Mouse (Mus musculus) embryo, embryonic 11 days (tissue): ENCODE data around the gene Dnajc28.
"Not testable (repeated sequence)": the region's sequence is repeated elsewhere in the genome, so short reads cannot be mapped to it uniquely, and the experiment has no call there.

Source experiments
- DNase-seq: peaks from one replicate; pipeline ENCODE4 v3.0.0-alpha.2; 2015

Dnajc28 gene

DNA sequence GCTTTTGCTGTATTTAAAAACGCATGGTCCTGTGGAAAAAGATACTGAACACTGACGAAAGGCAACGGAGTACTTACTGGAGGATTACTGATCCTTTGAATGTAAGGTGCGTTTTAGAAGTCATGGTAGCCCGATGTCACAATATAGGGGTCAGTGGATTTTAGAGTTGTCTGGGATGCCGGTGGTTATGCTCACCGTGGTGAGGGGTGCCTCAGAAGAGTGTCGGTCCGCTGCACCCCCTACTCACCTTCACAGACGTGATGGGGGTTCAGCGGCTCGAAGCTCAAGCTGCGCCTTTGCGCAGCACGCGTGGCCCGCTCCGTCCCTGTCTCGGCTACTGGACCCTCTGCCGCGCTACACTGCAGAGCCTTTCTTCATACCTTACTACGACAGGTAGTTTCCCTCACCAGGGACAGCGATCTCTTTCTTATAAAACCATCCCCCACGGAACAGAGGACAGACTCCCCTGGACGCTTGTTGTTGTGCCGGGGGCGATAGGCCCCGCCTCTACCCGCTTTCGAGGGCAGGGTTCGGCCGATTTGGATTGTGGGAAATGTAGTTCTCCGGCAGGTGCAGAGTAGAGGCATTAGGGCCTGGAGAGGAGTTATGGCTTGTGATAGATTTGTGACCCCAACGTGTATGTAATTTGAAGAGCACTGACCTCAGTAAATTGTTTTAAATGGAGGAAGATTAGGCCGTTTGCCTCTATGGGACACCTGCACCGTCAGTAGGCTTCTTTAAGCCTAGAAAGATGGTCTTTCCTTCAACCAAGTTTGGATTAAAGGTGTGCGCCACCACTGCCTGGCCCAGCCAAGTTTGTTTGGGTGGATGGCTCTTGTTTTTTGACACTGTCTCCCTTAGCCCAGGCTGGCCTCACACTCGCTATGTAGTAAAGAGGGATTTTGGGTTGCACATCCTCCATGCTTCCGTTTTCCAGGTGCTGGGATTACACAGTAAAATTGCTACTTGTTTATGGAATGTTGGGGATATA is at the start of gene Dnajc28:
TSS of gene Dnajc28 (minus strand) at position 516 of the 991 bp plus-strand sequence.
- peak; percentile 85 for DNase-seq

- no peak for DNase-seq
These were observed 45.0 kb upstream of the Dnajc28 start for GRCm38 (mm10) chr16:91663795-91664194.

GRCm38 (mm10) chr16:91662336-91662735 is 43.5 kb upstream of the Dnajc28 start:
- DNase-seq: no peak

DNA sequence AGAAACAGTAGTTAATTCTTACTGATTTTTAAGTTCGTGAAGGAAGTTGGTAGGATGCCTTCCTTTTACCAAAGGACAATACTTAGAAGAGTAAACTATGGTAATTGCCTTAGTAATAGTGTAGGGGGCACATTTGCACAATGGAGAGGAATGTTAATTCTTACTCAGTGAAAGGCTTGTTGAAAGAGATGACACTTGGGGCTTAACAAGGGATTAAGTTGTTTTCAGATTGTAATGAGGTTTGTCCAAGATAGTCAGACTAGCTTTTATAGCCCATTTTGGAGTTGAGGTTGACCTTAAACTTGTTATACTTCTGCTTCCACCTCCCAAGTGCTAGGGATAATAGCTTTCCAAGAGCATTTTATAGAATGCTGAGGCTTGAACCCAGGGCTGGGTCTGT is 42.6 kb upstream of the Dnajc28 start:
- no peak for DNase-seq

GRCm38 (mm10) chr16:91659798-91660197 is 41.0 kb upstream of the Dnajc28 start:
- DNase-seq: no peak

DNA sequence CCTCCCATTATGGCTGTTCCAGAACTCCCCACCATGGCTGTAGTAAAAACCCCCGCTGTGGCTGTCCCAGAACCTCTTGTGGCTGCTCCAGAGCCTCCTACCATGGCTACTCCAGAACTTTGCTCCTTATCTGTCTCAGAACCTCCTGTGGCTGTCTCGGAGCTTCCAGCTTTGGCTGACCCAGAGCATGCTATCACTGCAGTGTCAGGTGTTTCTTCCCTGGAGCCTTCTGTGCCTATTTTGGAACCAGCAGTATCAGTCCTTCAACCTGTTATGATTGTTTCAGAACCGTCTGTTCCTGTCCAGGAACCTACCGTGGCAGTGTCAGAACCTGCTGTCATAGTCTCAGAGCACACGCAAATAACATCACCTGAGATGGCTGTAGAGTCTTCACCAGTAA is 39.6 kb upstream of the Dnajc28 start:
- DNase-seq: no peak

DNA sequence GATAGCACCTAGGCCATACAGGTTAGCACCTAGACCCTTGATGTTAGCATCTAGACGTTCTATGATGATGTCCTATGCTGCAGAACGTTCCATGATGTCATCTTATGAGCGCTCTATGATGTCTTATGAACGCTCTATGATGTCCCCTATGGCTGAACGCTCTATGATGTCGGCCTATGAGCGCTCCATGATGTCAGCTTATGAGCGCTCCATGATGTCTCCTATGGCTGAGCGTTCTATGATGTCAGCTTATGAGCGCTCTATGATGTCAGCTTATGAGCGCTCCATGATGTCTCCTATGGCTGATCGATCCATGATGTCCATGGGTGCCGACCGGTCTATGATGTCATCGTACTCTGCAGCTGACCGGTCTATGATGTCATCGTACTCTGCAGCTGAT is 38.5 kb upstream of the Dnajc28 start:
- DNase-seq: no peak

DNA sequence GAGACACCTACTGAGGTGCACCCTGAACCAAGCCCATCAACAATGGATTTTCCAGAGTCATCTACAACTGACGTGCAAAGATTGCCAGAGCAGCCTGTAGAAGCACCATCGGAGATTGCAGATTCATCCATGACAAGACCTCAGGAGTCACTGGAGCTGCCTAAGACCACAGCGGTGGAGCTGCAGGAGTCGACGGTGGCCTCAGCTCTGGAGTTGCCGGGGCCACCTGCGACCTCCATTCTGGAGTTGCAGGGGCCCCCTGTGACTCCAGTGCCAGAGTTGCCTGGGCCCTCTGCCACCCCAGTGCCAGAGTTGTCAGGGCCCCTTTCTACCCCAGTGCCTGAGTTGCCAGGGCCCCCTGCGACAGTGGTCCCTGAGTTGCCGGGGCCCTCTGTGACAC is 36.5 kb upstream of the Dnajc28 start:
- DNase-seq: no peak

- no peak for DNase-seq
These were observed 33.4 kb upstream of the Dnajc28 start for GRCm38 (mm10) chr16:91652191-91652590.

GRCm38 (mm10) chr16:91649781-91650180 is 31.0 kb upstream of the Dnajc28 start:
- DNase-seq: no peak

GRCm38 (mm10) chr16:91649246-91649645 is 30.4 kb upstream of the Dnajc28 start:
- no peak for DNase-seq

DNA sequence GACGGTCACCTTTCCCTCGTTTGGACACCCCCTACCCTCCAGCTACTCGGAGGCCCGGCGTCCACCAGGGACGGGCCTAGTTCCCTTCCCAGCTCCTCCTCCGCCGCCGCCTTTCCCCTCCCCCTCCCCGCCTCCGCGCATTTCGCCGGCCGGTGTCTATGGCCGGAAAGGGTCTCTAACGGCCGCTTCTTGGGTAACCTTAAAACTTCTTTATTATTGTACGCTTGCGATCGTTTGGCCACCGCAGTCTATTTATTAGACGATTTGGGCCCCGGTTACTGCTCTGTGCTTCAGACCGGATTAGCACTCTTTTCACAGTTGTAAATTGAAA is 29.4 kb upstream of the Dnajc28 start:
- peak; percentile 87 for DNase-seq

DNA sequence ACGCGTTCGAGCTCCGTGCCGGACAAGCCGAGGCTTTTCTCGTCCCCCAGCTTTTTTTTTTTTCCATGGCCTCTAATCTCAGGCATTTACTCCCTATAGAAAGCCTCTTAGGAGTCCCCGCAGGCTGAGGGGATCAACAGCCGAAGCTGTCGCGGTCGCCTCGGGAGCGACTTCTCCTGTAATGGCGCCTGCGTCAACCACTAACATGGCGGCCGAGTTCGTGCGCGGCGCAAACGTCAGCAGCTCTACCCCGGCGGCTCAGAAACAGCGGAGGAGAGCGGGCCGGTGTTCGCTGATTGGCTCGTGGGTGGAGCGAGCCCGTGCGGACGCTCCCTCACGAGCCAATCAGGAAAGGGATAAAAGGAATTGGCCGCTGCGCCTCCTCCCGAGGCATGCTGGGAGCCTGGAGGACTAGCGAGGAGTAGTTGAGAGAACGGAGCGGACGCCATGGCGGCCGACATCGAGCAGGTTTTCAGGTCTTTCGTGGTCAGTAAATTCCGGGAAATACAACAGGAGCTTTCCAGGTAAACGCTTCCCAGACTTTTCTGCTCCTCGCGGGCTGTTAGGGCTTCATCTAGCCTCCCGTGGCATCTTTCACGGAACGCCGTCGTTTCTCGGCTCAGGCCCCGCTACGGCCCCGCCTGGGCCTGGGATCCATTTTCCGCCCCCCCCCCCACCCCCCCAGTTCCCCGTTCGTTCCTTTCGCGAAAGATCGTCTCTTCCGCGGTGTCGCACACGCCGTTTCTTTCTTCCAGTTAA is 28.8 kb upstream of the Dnajc28 start, which contains the start of gene Son:
TSS of gene Son (plus strand) at position 46 of the 759 bp plus-strand sequence.
- DNase-seq: peak; percentile 98

DNA sequence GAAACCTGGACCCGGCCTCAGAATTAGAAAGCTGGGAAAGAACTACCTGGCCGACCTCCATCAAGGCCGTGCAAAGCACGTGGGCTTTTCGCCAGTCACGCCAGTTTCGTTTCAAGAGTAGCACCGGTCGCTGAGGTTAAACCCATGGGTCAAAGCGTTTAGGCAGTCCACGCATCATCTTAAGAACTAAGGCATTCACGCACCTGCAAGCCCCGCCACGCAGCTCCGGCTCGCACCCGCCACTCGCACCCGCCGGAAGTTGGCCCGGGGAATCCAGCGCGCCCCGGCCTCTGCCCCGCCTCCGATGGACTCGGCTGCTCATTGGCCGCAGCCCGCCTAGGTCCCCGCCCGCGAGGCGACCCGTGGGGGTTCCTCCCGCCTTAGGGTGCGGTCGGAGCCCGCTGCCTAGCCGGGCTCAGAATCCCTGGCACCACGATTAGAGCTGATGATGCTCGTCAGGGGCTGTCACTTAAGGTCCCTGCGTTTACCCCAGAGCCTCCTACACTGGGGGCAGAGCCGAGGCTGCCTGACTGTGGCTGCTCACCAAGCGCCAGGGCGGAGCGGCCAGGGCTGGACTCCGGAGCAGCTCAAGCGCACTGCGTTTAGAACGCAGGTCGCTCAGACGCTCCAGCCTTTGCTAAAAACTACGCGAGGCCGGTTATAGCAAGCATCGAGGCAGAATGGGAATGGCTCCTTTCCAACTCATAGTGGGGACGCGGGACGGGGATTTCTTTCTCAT is 28.0 kb upstream of the Dnajc28 start, which contains the start of gene Gart:
TSS of gene Gart (minus strand) at position 272 of the 739 bp plus-strand sequence.
- peak; percentile 96 for DNase-seq

GRCm38 (mm10) chr16:91645995-91646602 is 27.3 kb upstream of the Dnajc28 start:
- DNase-seq: peak; percentile 40

- DNase-seq: not testable (repeated sequence)
These were observed 26.6 kb upstream of the Dnajc28 start for GRCm38 (mm10) chr16:91645420-91645819.

GRCm38 (mm10) chr16:91644901-91645300 is 26.1 kb upstream of the Dnajc28 start:
- no peak for DNase-seq

- no peak for DNase-seq
These were observed 21.3 kb upstream of the Dnajc28 start for GRCm38 (mm10) chr16:91640171-91640570.

GRCm38 (mm10) chr16:91639636-91640035 is 20.8 kb upstream of the Dnajc28 start:
- no peak for DNase-seq

DNA sequence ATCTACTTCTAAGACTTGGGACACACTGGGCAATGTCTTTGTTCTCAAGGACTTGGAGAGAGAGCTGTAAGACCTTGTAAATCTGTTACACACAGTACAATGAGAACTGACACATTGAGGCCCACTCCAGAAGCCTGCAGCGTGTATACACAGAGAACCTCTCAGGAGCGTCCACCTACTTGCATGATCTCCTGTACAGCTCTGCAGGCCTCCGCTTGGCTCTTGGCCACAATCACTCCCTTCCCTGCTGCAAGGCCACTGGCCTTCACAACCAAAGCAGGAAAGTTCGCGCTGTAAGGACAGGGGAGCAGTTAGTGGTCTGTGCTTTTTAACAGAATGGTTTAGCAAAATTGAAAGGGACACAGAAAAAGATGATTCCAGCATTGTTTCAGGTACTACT is 20.3 kb upstream of the Dnajc28 start:
- DNase-seq: no peak

DNA sequence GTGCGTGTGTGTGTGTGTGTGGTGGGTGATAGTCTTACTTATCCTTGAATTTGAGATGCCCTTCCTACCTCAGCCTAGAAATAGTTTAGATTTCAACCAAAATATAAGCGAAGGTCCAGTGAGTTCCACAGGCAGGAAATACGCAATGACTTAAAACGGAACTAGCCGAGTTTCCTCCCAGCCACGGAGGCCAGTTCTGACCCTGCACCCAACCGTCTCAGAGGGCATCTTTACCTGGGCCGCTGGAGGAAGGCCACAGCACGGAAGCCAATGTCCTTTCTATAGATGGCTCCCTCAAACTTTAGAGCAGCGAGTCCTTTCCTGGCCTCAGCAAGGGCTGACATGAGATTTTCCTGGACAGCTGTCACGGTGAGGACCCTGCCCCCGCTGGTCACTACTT is 14.8 kb upstream of the Dnajc28 start:
- DNase-seq: no peak

DNA sequence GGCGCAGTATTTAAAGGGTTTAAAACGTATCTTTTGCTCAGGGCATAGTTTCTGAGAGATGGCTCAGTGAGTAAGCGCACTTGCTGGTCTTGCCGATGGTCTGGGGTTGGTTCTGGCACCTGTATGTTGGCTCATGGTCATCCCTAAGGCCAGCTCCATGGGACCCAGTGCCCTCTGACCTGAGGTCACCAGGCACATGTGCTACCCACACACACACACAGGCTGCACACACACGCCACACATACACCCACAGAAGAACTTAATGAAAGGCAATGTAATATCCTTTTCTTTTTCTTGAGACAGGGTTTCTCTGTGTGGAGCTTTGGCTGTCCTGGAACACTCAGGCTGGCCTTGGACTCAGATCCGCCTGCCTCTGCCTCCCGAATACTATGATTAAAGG is 14.1 kb upstream of the Dnajc28 start:
- DNase-seq: no peak

DNA sequence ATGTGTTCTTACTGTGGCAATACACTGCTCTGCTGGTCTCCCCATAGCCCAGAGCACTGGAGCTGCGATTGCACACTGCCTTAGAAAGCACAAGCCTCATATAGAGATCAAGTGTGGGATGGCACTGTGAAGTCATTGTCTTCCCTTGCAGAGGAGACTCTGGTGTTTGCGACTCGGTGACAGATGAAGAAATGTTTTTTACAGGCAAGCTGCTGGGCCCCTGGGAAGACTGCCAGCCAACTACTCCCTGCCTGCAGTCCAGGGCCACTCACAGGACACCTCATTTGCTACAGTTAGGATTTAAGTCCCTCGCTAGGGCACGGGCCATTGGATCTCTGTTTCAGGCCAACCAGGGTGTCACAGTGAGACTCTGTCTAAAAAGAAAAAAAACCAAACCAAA is 13.6 kb upstream of the Dnajc28 start:
- no peak for DNase-seq
